Mouse (Mus musculus) CD4-positive, CD25-positive, alpha-beta regulatory T cell, adult 2 months (primary cell): ENCODE results near the gene Rabgap1l.

Experiments
- DNase-seq: peaks from one replicate; pipeline ENCODE4 v3.0.0-alpha.2; 2012; ENCODE audit warnings: low read depth, low spot score

Rabgap1l gene

DNA sequence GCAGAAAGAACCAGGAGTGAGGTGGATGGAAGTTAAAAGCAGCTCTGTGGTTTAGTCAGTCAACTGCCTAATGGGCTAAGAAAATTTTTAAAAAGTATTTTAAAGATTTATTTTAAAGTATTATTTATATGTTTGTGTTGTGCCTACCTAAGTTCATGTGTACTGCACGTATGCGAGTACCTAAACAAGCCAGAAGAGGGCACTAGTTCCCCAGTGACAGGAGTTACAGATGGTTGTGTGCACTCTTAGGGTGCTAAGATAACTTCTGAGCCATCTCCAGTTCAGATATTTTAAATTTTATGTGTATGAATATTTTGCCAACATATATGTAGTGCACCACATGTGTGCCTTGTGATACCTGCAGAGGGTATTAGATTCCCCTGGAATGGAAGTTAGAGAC is 476.8 kb downstream of the Rabgap1l start:
- DNase-seq, result peak; percentile 20

DNA sequence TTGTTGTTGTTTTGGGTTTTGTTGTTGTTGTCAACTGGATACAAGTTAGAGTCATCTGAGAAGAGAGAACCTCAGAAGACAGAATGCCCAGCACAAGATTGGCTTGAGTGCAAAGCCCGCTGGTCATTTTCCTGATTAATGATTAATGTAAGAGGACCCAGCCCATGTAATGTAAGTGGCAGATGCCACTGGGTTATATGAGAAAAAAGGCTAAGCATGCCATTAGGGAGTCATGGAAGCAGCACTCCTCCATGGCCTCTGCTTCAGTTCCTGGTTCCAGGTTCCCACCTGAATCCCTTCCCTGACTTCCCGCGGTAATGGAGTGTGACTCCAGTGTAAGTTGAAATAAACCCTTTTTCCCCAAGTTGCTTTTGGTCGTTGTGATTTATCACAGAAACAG is 480.4 kb downstream of the Rabgap1l start:
- DNase-seq, result no peak

DNA sequence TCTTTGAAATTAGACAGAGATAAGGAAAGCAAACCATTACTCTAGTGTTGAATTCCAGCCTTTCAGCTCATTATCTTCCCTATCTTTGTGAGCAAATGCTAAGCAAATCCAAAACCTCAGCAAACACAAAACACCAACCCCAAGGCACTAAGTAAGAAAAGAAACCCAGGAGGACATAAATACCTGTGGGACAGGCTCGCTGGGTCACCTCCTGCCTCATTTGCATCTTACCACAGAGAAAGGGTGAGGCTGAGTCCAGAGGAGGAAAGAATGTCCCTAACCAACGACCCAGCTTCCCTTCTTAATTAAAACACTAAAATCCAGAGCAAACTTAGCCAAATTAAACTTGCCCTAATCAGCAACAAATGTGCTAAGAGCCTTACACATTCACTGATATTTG is 481.1 kb downstream of the Rabgap1l start:
- DNase-seq, result no peak

DNA sequence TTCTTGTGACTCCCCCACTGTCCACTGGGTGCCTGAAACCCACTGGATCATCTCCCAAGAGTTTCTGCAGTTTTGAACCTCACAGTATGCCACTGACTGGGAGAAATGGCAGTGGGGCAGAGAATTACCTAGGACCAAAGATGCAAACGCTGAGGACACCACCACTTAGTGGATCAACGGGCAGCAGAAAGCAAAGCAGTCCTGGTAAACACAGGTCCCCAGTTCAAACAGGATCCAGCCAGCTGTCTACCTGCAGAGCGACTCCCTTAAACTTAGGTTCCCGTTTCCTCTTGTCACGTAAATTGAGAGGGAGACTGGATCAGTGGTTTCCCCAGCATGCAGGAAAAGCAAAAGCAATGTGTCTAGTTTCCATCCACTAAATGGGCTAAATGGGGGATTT is 483.1 kb downstream of the Rabgap1l start:
- DNase-seq, result no peak

DNA sequence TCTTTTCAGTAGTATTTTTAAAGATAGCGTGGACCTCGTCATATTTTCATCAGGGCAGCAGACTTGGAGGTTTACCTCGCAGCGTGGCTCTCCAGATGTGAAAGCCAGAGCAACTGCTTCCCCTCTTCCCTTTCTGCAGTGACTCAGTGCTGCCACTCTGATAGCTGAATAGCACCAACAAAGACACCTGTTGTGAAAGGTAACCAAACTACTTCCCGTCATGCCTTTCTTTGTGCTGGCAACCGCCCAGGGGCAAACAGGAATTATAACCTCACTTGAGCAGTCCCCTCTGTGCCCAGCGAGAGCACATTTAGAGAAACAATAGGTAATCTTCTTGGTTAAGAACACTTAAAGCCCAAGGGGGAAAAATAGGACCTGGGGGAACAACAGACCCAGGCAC is 484.0 kb downstream of the Rabgap1l start:
- DNase-seq, result peak; percentile 76

DNA sequence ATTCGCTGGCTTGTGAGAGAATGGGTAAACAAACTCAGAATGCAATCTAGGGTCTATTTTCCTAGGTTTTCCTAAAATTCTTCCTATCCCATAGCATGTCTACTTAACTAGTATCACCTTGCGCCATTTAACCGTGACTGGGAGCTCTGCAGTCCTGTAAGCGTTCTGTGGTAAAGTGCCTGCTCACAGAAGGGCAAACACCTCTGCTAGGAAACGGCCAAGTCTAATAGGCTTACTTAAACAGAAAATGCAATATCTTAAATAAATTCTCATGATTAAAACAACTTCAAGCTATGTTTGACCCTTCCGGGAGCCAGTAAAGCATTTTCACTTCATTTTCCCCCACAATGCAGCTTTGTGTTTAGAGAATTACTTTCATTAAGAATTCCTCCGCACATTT is 484.5 kb downstream of the Rabgap1l start:
- peak; percentile 28 for DNase-seq

DNA sequence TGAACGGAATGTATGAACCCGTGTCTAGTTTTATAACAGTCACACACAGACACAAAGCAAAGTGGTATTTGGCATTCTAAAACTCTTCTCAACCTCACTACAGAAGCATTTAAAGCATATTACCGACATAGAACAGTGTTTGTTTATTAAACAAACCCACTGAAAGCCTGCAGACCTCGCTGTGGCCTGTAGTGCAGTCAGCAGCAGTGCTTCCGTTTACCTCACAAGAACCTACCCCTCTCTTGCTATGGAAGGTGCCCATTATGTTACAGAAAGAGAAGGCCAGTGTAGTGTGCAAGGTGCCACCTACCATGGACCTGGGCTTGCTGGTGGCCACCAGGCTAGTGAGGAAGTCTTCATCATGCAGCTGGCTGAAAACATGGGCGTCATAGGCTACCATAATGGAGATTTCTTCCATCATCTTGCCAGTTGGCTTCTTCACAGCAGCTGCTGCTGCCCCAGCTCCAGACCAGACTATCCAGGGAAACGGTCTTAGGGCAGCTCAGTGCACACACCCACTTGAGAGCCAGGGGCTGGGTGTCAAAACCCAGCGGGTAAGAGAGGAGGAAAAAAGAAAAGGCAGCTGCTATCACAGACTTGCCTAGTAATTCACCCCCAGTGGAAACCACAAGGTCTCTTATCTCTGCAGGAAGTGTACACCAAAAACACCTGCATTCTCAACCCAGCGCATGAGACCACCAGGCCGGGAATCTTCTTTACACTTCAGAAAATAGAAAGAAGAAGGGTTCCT is 486.0 kb downstream of the Rabgap1l start:
- DNase-seq, result peak; percentile 67

DNA sequence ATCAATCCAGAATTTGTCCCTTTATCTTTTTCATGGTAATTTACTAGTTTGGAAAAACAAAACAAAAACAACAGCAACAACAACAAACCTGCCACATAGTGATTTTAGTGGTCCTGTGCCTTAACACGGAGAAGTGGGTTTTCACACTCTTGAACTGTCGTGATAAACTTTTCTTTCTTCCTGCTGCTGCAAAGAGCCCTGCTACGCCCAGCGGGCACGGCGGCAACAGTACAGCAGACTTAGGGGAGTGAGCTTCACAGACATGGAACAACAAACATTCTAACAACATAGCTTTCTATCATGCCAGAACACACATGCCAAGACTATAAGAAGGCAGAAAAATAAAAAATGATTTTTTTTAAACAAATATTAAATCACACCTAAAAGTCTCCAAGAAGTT is 486.7 kb downstream of the Rabgap1l start:
- DNase-seq, result peak; percentile 54

DNA sequence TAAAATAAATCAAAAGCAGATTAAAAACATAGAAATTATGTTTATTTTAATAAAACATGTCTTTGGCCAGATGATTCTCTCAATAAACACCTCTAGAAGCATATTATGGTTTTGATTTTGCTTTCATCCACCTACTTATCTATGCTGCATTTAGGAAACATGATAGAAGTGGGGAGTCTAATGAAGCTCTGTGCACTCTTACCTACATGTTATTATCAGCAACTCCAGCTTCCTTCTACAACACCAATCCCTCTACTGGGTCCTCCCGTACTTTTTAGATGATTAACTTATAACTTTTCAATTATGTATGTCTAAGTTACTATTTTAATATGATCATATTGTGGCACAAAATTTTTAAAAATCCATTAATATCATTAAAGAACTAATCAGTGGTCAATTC is 487.2 kb downstream of the Rabgap1l start:
- no peak for DNase-seq

DNA sequence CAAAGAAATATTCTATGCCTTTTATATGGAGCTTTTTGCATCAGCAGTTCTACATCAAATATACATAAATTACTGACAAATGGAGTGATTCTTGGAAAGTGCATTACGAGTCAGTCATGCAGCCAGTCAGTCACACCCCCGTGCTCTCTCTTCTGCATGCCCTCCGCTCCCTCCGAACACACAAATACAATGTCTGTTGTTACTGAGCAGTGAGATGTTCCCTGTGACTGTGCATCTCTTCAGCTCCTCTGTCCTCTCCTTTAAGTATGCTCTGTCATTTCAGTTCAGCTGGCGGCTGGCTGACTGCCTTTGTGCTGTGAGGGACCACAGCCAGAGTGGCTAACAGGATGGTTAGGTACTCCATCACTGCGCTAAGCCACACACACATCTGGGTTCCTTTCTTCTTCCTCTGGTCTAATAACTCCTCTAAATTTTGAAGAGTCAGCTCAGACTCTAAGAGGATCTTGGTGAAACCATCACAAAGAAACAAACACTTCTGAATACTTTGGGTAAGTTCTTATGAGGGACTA is 488.0 kb downstream of the Rabgap1l start:
- DNase-seq, result peak; percentile 18

DNA sequence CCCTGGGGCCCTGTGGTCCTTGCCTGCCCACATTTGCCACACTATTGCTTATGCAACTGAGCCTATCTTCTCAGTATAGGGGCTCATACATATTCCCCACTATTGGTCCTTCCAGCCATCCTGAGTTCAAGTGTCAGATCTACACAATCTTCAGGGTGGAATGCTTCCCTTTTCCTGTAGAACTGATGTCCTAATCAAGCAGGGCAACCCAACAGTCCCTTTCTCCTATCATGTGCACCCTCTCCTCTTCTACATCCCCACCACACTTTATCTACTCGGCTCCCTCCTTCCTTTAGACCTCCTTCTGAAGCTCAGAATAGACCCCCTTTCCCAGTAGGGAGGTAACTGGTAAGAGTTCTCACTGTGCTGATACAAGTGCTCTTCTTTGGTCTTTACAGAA is 490.7 kb downstream of the Rabgap1l start:
- no peak for DNase-seq

DNA sequence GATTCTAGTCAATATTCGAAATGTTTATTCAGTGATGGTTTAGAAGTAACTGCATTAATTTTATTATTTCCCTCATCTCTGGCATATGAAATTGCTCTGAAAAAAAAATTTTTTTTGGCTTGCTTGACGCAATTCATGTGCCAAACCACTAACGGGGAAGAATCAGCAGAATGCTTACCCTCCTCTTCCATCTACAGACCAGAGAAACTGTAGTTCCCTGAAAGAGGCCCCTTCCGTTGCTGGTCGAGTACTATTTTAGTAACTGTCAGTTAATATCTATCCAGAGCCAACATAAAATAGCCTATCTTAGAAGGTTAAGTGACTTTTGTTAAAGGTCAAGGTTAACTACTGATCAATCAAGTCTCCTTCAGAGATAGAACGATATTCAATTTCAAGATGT is 491.9 kb downstream of the Rabgap1l start:
- DNase-seq, result no peak

DNA sequence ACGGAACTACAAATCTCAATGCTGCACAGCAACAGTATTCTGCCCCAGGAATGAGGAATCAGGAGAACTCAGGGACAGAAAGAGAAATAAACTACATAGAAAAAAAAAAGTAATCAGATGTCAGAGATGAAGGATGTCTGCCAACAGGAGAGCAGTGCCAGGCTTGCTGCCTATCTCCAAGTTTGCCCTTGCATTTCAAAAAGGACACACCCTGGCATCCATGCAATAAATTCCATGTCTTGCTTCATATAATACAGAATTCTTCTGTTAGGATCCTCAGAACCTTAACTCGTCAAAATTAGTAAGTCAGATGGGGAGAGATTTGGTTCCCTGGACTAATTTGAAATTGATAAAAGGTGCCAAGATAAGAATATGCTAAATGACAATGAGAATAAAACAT is 492.3 kb downstream of the Rabgap1l start:
- no peak for DNase-seq

DNA sequence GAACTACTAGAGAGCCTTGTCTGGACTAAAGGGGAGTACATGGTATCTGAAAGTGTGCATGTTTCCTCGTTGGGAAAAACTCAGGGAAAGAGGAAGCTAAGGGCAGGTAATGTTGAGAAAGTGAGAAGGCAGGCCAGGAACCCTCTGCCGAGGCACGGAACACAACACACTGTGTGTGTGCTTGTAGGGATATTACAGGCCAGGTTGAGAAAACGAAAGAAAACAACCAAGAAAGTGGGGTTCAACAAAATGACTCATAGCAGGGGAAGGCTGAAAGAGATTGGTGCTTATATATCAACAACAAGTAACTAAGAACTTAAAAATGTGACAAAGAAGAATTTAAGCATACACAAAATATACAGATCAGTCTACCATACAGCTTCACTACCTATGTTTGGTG is 493.0 kb downstream of the Rabgap1l start:
- peak; percentile 37 for DNase-seq

DNA sequence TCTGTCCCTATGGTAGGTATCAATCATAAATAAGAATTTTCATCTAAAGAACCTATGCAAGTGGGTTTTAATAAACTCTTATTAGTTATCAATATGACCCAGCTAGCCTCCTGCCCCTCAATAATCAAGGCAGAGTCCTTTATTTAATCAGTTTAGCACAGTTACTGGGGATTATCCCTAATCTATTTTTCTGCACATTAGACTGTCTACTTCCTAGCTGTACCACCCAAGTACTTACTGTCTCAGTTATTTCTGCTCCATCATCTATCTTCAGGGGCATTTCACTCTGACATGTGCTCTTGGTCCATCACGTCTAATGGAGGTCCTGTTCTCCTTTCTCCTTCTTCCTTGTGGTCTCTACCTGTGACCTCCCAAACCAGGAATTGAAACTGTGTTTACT is 494.1 kb downstream of the Rabgap1l start:
- no peak for DNase-seq

DNA sequence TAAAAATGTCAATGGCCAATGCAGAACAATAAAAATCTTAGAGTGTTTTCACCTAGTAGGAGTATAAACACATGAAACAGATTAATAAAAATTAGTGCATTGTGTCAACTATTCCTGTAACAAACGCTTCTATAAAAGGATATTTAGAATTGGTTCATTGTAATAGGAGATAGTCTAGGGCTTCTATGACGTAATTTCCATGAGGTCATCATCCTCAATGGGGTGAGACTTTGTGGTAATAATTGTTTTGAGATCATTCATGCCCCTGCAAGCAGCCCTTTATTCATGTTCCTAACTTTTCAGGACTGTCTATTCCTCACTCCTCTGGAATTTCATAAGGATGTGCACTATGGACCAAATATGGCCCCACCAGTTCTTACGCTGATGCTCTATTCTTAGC is 495.3 kb downstream of the Rabgap1l start:
- DNase-seq, result no peak

DNA sequence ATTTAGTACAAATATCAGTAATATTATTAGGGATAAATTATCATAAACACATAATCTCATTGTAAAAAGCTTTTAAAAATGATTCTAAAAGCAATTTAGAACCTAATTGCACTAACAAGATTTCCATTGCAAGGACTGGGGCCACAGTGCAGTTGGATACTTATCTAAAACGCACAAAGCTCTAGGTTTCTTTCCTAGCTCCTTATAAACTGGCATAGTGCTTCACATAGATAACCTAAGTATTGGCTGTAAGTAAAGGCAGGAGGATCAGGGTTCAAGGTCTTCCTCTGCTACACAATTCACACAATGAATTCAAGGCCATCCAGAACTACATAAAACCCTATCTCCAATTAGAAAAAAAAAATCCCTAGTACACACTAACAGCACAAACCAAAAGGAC is 497.7 kb downstream of the Rabgap1l start:
- no peak for DNase-seq

DNA sequence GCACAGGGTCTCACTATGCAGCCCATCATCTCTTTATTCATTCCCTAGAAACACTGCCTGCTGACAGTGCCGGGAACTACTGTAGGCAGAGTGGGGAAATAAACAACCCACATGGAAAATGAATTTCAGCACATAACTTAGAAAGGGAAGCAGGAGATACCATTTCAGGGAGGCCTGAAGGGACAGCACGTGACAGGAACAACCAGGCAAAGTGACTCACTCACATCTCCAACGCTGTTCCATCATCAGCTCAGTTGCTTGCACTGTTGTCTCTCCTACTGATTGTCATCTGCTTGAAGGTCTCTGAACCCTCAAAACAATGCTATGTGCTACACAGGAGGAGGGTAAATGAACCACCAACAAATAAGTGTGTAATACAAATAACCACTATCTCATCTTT is 499.5 kb downstream of the Rabgap1l start:
- no peak for DNase-seq

DNA sequence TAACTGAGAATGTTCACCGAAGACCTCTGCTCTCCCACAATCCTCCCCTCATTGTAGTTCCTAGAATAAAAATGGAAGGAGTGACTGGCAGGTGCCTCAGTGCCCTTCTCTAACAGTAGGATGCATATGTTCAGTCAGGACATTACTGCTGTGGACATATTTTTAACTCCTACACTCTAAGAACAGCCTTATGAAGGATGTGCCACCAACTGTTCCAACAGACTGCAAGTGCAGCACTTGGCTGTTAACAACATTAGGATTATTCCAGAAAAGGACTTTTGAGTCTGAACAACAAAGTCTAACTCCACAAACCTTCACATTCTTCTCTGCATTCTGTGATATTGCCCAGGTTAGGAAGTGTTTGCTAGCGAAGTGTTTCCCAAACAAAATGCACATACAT is 501.0 kb downstream of the Rabgap1l start:
- DNase-seq, result no peak

DNA sequence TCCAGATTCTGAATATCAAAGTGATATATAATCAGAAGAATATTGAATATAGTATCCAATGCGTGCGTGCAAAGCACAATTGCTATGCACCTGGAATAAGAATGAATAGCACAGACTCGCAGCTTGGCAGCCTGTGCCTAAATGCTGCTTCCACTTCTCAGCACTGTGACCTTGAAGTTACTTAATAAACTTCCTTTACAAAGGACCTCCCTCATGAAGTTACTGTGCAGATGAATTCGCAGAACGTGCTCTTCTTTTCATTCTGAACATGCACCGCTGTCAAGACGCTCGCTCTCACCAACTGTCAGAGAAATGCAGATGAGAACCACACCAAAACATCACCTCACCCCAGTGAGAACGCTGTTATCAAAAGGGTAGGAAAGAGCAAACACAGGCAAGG is 502.8 kb downstream of the Rabgap1l start:
- DNase-seq, result peak; percentile 55

DNA sequence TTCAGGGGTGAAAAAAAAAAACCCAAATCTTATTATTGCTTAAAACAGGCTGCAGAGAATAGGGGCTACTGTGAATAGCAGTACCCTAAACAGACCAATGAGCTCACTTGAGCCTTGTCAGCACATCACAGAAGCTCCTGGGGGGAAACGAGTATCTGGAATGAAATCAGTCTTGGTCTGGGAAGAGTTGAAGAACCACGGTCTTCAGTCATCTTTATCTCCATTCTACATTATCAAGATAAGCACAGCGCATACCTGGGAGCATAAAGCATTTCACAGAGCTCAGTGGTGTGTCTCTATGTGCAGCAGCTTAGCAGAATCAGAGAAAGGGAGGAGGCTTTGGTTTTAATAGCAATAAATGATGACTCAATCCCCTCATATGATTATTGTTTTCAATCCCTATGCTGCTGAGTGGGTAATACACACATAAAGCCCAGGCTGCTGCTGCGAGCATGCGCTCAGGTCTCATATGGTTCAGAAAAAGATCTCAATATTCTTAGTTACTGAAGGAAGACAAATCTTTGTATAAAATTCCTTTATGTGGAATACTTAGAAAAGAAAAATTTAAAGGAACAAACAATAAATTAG is 505.9 kb downstream of the Rabgap1l start:
- DNase-seq, result no peak

DNA sequence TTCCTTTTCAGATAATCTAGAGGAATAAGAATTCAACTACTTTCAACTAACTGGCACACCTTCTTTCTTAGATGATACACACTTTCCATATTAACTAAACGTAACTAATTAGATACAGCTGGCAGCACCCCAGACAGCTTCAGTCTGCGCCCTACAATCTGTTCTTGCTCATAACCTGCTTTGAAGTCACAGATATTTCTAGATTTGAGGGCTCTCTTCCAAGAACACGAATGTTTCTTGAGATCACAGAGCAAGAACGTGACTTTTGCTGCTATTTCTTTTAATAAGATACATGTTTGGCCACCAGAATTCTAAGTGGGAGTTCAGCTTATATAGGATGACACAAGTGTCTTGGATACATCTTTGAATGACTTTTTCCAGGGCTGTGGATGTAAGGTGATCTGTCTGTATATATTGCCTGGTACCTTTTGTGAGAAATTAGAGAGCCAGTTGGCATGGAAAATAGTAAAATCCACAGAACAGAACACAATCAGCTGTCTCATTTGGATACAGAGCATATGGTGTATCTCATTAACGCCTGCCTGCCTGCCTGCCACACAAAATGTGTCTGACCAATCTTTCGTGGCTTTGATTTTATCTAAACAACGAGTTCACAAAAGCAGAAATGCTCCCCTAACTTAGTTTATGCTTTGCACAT is 506.5 kb downstream of the Rabgap1l start:
- peak; percentile 21 for DNase-seq

DNA sequence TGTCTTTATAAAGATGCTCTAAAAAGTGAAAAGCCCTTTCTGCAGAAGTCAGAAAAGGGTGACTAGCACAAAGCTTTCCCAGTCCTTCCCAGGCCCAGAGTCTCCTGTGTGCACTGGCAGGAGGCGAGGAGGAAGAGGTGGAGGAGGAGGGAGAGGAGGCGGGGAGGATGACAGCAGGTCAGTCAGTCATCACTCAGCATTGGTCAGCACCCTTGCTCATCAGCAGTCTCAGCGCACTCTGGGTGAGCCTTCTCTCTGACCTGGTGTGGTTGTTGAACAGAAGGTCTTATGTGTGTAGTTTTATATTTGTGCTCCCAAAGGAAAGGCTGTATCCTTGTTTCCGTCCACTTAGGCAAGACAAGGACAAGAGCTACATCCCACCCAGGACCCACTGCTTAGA is 508.8 kb downstream of the Rabgap1l start:
- no peak for DNase-seq
